Mouse (Mus musculus): ENCODE results near the gene Ube2d3.
A peak's percentile ranks its signal among the peaks of the same experiment; 100 is the strongest.

Gene Ube2d3

GRCm38 (mm10) chr3:135437758-135438495, at the start of gene Ube2d3:
Ube2d3 (plus strand) TSS chr3:135438149.
- peak; percentile 98 for DNase-seq

GRCm38 (mm10) chr3:135393186-135393585, 44.8 kb upstream of the Ube2d3 start:
- DNase-seq: no peak

DNA sequence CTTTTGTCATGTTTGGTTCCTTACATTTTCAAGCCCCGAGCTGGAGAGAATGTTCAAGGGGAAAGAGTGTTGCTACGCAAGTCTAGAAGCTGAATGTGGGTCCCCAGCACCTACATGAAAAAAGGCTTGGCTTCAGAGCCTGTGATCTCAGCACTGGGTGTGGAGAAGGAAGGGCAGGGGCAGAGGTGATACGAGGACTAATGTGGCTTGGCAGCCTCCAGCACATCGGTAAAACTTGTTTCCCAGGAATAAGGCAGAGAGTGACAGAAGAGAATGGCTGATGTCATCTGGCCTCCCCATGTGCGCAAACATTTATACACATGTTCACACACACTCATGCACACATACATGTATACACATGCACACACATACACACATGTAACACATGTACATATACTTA, 42.9 kb upstream of the Ube2d3 start:
- no peak for DNase-seq

DNA sequence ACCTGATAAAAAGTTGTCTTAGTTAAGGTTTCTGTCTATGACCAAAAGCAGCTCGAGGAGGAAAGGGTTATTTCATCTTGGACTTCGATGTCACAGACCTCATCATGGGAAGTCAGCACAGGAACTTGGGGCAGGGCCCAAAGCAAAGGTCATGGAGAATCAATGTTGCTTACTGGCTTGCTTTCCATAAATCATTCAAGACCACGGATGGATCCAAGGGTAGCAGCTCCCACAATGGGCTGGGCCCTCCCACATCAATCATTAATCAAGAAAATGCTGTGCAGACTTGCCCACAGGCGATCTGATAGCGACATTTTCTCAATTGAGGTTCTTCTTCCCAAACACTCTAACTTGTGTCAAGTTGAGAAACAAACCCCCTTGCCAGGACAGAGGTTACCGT, 41.9 kb upstream of the Ube2d3 start:
- DNase-seq: no peak

DNA sequence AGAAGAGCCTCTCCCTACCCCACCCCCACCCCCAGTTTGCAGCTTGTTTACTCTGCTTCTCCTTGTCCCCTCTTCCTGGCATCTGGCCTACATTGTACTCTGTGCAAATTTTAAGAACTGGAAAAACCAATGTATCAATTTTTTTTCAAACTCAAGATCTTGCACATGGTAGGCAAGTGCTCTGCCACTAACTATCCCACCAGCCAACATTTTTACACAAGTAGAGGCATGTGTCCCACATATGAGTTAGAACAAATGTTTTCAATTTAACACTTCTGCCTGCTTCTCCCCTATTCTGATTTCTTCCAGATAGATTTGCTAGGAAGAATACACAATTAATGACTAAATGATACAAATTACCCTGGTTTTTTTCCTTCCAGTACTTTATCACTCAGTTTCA, 40.8 kb upstream of the Ube2d3 start:
- no peak for DNase-seq

DNA sequence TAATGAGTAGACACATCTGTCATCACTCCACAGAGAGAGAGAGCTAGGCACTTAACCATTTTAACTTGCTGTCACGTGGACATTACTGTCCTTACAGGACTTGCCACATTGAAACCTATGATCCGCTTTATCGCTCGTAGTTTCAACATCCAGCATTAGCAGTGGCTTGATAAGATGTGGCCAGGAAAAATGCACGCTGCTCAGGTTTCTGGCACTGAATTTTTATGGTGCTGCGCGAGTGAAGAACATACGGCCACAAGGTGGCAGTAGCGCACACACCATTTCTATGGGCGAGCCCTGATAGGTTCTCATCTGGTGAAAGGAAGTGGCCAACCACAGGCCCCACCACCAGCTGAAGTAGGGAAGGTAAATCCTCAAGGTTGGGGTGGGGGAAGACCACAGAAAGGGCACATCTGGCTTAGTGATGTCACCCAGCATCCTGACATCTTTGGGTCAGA, 35.7 kb upstream of the Ube2d3 start:
- DNase-seq: peak; percentile 92

DNA sequence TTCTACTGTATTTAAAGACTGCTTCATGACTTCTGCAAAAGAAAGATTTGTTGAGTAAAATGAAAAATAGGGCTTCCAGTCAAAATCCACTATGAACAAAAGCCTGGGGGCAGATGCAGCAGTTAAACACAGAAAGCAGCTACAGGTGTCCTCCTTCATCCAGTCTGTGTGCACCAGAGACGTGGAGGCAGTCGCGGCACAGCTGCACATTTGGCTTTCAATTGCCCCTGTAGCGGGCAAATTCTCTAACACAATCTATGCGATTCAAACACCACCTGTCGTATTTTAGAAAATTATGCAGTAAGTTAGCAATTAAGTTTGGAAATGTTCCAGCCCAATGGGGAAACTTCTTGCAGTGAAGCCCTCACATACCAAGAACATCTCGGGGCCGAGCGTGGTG, 34.7 kb upstream of the Ube2d3 start:
- no peak for DNase-seq

- no peak for DNase-seq
These were observed 34.1 kb upstream of the Ube2d3 start for GRCm38 (mm10) chr3:135403856-135404255.

DNA sequence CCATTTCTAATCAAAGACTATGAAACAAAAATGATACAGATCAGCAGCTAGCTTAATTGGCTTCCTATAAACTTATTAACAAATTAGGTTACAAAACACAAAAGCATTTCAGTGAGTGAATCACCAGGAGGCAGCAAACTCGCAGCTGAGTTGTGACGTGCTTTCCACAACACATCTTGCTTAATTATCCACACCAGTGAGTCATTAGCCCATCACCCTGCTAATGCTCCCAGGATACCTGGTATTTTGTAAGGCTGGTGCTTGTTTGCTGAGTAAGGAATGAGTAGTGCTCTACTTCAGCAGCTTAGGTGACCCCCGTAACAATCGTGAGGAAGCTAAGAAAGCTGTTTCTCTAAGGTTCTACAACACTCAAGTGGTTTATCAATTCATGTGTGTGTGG, 33.4 kb upstream of the Ube2d3 start:
- DNase-seq: no peak

- DNase-seq: no peak
These were observed 30.6 kb upstream of the Ube2d3 start for GRCm38 (mm10) chr3:135407351-135407750.

- DNase-seq: no peak
These were observed 28.7 kb upstream of the Ube2d3 start for GRCm38 (mm10) chr3:135409219-135409618.

- DNase-seq: no peak
These were observed 26.9 kb upstream of the Ube2d3 start for GRCm38 (mm10) chr3:135411056-135411455.

DNA sequence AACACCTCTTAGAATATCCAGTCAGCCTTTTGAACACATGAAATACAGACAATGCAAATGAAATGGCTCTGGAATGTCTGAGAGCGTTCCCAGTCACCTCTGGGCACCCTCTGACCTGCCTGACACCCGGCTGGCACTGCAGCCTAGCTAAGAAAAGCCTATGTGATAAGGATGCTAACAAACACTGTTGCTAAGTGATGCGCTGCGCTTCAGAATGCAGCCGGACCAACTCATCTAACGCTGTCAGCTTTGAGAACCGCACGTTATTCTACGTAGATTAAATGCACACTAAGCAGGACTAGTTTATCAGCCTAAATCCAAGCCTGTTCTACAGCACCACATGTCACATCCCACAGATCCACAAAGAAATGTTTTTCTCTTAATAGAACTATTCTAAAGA, 26.1 kb upstream of the Ube2d3 start:
- DNase-seq: no peak

- no peak for DNase-seq
These were observed 20.7 kb upstream of the Ube2d3 start for GRCm38 (mm10) chr3:135417245-135417644.

DNA sequence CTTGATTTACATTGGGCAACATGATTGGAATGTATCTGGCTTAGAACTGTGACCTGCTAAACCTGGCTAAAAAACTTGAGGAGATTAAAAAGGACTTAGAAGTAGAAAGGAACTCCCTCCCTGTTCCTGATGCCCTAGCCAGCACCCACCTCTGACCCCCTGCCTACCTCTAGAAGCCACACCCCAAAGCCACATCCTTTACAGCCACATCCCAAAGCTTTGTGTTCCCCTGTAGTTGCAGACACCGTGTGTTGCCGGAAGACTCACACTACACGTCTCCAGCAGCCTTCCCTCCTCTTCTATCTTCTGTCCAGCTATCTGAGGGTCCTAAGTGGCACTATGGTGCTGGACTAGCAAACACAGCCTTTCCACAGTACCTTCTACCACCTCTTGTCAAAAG, 20.1 kb upstream of the Ube2d3 start:
- DNase-seq: no peak

DNA sequence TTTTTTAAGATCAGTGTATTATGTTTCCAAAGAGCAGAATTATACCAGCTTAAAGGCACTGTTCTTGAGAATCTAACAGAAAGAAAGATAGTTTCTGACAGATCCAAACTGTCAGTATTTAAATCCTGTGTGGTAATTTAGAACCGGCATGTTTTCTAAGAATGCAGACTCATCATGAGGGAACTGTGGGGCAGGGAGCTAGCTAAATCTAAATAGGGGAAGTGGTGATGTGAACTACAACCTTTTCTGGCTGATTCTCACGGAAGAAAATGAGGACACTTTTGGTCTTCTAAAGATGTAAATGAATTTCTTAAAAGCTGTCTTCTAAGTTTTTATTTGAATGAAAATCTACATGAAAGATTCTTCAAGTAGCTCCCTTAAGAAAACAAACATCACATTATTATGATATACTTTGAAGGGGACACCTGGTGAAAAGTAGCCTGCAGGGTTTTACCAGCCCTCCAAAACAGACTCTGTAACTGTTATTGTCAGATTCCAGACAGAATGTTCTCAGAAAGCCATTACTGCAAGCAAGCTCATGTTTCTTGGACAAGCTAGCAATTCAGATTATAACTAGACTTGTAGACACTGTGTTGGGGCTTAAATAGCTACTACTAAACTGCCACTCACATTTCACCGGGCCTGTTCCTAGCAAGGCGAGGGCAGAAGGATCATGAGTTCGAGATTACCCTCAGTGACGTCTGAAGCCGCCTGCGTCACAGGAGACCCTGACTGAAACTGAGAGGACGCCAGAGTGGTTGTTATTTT, 17.2 kb upstream of the Ube2d3 start:
- no peak for DNase-seq

- no peak for DNase-seq
These were observed 16.7 kb upstream of the Ube2d3 start for GRCm38 (mm10) chr3:135421310-135421594.

DNA sequence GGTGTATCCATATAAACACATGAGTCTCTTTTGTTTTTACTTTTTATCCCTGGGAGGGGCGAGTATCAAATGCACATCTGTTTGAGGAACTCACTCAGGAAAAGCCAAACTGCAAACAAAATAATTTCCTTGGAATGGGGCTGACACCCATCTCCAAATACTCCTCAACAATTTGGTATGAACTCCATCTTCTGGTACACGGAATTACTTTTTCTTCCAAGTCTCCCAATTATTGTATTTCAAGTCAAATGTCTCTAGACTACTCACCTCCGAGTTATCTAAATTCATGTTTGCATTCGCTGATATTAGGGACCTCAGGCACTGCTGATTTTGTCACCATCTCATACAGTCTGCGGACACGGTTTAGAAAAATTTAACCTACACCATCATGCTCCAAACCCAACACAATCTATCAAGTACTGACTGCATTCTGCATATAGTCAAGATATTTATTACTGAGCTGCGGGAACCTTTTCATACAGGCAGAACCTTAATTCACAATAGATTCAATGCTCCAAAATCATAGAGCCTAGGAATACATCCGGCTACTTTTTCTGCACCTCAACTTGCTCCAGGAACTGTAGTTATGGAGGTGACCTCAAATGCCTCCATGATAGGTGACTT, 15.6 kb upstream of the Ube2d3 start:
- DNase-seq: no peak

GRCm38 (mm10) chr3:135422856-135423607, 14.9 kb upstream of the Ube2d3 start:
- DNase-seq: peak; percentile 81

GRCm38 (mm10) chr3:135423608-135424212, 14.2 kb upstream of the Ube2d3 start, which contains the start of gene Cisd2:
Cisd2 (minus strand) TSS chr3:135423925.
- no peak for DNase-seq

DNA sequence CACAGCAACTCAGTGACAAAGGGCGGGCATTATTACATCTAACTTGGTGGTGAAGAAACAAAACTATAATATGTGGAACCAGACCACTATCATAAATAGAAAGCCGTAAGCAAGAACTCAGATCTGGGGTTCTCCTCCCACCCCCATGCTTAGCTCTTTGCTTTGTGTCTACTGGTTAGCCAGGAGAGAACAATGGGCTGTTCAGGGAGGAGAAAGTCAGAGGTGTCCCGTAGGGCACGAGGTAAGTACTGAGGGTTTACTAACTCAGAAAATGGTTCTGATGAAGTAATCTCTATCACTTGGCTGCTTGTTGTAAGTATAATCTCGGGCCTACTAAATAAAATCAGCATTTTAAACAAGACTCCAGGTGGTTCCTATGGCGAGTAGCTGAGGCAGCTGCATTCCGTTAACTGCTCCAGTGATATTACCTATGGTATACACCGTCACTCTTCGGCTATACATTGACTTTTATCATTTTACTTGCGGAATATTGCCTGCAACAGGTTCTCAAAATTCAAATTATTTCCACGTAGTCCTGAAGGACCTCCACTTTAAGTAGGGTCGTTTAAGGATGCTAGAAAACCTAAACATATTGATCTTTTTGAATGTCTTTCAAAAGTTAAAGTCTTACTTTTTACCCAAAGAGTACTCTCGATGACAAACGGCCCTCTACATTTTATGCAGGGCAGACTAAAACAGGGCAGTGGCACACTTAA, 890 bp upstream of the Ube2d3 start:
- no peak for DNase-seq

- peak; percentile 98 for DNase-seq
These were observed 573 bp downstream of the Ube2d3 start for GRCm38 (mm10) chr3:135438531-135438912.
